8 mouse cellular contexts compared by ENCODE assay signal in the genomic region with DNA sequence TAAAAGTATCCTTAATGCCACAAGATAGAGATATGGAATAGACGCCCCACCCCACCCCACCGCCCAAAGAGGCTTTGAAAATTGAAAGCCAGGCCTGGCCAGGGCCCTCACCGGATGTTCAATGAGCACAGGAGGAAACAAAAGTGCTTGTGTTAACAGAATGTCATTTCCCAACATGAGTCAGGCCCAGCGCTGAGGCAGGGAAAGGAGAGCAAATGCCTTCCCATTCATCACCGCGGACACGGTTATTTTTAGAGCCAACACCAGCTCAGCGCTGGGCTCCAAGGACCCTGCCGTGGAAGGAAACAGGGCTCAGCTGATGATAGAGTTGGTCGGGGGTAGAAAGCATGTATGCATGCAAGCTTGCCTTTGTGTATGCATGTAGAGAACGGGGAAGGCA. TPM values are rescaled to one million over a fixed set of nuclear protein-coding genes. Genes with fewer than 3 reads are reported as not detected.
A peak's percentile ranks its signal among the peaks of the same experiment; 100 is the strongest.
DNase-seq lines count a peak whose midpoint lies in the region; ATAC-seq and TF ChIP-seq lines count a peak whose summit lies in the region.

No protein-coding gene starts in this region.

- 31% methylated on average over 11 of the region's 11 CpGs for WGBS in midbrain, postnatal 0 days
- 56% methylated on average over 11 of the region's 11 CpGs for WGBS in midbrain, embryonic 13.5 days
- whole genome bisulfite sequencing in heart, embryonic 15.5 days, result 6% methylated on average over 11 of the region's 11 CpGs
- 41% methylated on average over 11 of the region's 11 CpGs for WGBS in kidney, embryonic 15.5 days
- 69% methylated on average over 11 of the region's 11 CpGs for whole genome bisulfite sequencing in midbrain, embryonic 11.5 days
- 76% methylated on average over 11 of the region's 11 CpGs for WGBS in forebrain, embryonic 11.5 days

- H3K4me2 ChIP-seq in midbrain, postnatal 0 days (ENCODE audit: low read depth, low read length, poor library complexity, severe bottlenecking), result no peak overlapping the region
- no peak overlapping the region for H3K4me2 ChIP-seq in midbrain, embryonic 13.5 days (replicated peaks)
- 0 out of 2 replicates have a peak overlapping the region, but pooled peaks have one; percentile 8 for H3K4me2 ChIP-seq in heart, embryonic 15.5 days
- H3K4me2 ChIP-seq in kidney, embryonic 15.5 days, result no peak overlapping the region
- no peak overlapping the region for H3K4me2 ChIP-seq in midbrain, embryonic 11.5 days
- H3K4me2 ChIP-seq in forebrain, embryonic 11.5 days (ENCODE audit: low read depth, low read length, severe bottlenecking), result no peak overlapping the region

- no peak overlapping the region for H3K27ac ChIP-seq in midbrain, postnatal 0 days (ENCODE audit: low read depth, low read length)
- no peak overlapping the region for H3K27ac ChIP-seq in midbrain, embryonic 13.5 days
- H3K27ac ChIP-seq in heart, embryonic 15.5 days, result peak overlapping the region; percentile 94
- peak overlapping the region; percentile 67 for H3K27ac ChIP-seq in kidney, embryonic 15.5 days
- H3K27ac ChIP-seq in midbrain, embryonic 11.5 days (ENCODE audit: low read depth, low read length), result no peak overlapping the region
- H3K27ac ChIP-seq in forebrain, embryonic 11.5 days (ENCODE audit: low read depth, low read length), result no peak overlapping the region

- H3K9ac ChIP-seq in midbrain, postnatal 0 days (replicated peaks; ENCODE audit: low read length, poor library complexity, severe bottlenecking), result no peak overlapping the region
- H3K9ac ChIP-seq in midbrain, embryonic 13.5 days (replicated peaks), result no peak overlapping the region
- H3K9ac ChIP-seq in heart, embryonic 15.5 days, result 0 out of 2 replicates have a peak overlapping the region, but pooled peaks have one; percentile 20
- no peak overlapping the region for H3K9ac ChIP-seq in kidney, embryonic 15.5 days
- H3K9ac ChIP-seq in midbrain, embryonic 11.5 days (ENCODE audit: low read length), result no peak overlapping the region
- no peak overlapping the region for H3K9ac ChIP-seq in forebrain, embryonic 11.5 days (ENCODE audit: low read length)

- no peaks in the 10 kb centered on the region for H3K4me1 ChIP-seq in midbrain, postnatal 0 days (ENCODE audit: insufficient read depth, low read length)
- H3K4me1 ChIP-seq in midbrain, embryonic 13.5 days (replicated peaks), result peaks cover 6% of the 10 kb centered on the region; the same call in 1 of the 2 replicates
- H3K4me1 ChIP-seq in heart, embryonic 15.5 days (replicated peaks), result peaks cover 60% of the 10 kb centered on the region
- peaks cover 40% of the 10 kb centered on the region for H3K4me1 ChIP-seq in kidney, embryonic 15.5 days
- no peaks in the 10 kb centered on the region for H3K4me1 ChIP-seq in midbrain, embryonic 11.5 days (ENCODE audit: control insufficient read depth, insufficient read depth, low read length)
- H3K4me1 ChIP-seq in forebrain, embryonic 11.5 days (replicated peaks; ENCODE audit: control insufficient read depth, insufficient read depth, low read length), result no peaks in the 10 kb centered on the region

- TF ChIP-seq CTCF in midbrain, postnatal 0 days (IDR thresholded peaks at IDR 0.05), result no peak

- no peak overlapping the region for H3K4me3 ChIP-seq in midbrain, postnatal 0 days (ENCODE audit: low read depth, low read length)
- no peak overlapping the region for H3K4me3 ChIP-seq in midbrain, embryonic 13.5 days (replicated peaks)
- no peak overlapping the region for H3K4me3 ChIP-seq in heart, embryonic 15.5 days
- H3K4me3 ChIP-seq in kidney, embryonic 15.5 days (replicated peaks), result no peak overlapping the region
- H3K4me3 ChIP-seq in midbrain, embryonic 11.5 days (ENCODE audit: low read depth, low read length), result no peak overlapping the region
- no peak overlapping the region for H3K4me3 ChIP-seq in forebrain, embryonic 11.5 days (ENCODE audit: low read depth, low read length)

- H3K36me3 ChIP-seq in midbrain, postnatal 0 days (ENCODE audit: insufficient read depth, low read length), result no peaks in the 10 kb centered on the region
- H3K36me3 ChIP-seq in midbrain, embryonic 13.5 days, result no peaks in the 10 kb centered on the region
- no peaks in the 10 kb centered on the region for H3K36me3 ChIP-seq in heart, embryonic 15.5 days
- H3K36me3 ChIP-seq in kidney, embryonic 15.5 days, result no peaks in the 10 kb centered on the region
- no peaks in the 10 kb centered on the region for H3K36me3 ChIP-seq in midbrain, embryonic 11.5 days (ENCODE audit: control insufficient read depth, insufficient read depth, low read length)
- no peaks in the 10 kb centered on the region for H3K36me3 ChIP-seq in forebrain, embryonic 11.5 days (ENCODE audit: control insufficient read depth, insufficient read depth, low read length)

- no peaks in the 10 kb centered on the region for H3K27me3 ChIP-seq in midbrain, postnatal 0 days (ENCODE audit: insufficient read depth, low read length)
- H3K27me3 ChIP-seq in midbrain, embryonic 13.5 days, result no peaks in the 10 kb centered on the region
- no peaks in the 10 kb centered on the region for H3K27me3 ChIP-seq in heart, embryonic 15.5 days
- no peaks in the 10 kb centered on the region for H3K27me3 ChIP-seq in kidney, embryonic 15.5 days
- no peaks in the 10 kb centered on the region for H3K27me3 ChIP-seq in midbrain, embryonic 11.5 days (ENCODE audit: control insufficient read depth, insufficient read depth, low read length)
- H3K27me3 ChIP-seq in forebrain, embryonic 11.5 days (ENCODE audit: control insufficient read depth, insufficient read depth, low read length), result no peaks in the 10 kb centered on the region

- peak; percentile 49 for DNase-seq in midbrain, postnatal 0 days (ENCODE audit: low spot score)
- DNase-seq in adrenal gland, postnatal 4 days (ENCODE audit: low spot score in 2 of 2), result peak; percentile 14 to 41
- DNase-seq in midbrain, embryonic 11.5 days (ENCODE audit: low spot score, missing footprints), result no peak
- DNase-seq in forebrain, embryonic 11.5 days (ENCODE audit: low spot score), result no peak

- no peaks in the 10 kb centered on the region for H3K9me3 ChIP-seq in midbrain, postnatal 0 days (ENCODE audit: low read length)
- no peaks in the 10 kb centered on the region for H3K9me3 ChIP-seq in midbrain, embryonic 13.5 days
- H3K9me3 ChIP-seq in heart, embryonic 15.5 days (replicated peaks), result no peaks in the 10 kb centered on the region
- H3K9me3 ChIP-seq in kidney, embryonic 15.5 days (replicated peaks), result no peaks in the 10 kb centered on the region
- no peaks in the 10 kb centered on the region for H3K9me3 ChIP-seq in midbrain, embryonic 11.5 days (ENCODE audit: control insufficient read depth, low read length)
- H3K9me3 ChIP-seq in forebrain, embryonic 11.5 days (ENCODE audit: control insufficient read depth, low read length), result no peaks in the 10 kb centered on the region

- no peak for ATAC-seq in midbrain, postnatal 0 days (ENCODE audit: low FRiP score)
- no peak for ATAC-seq in midbrain, embryonic 13.5 days
- peak; percentile 27; the same call in 1 of the 2 replicates for ATAC-seq in heart, embryonic 15.5 days (replicated peaks; ENCODE audit: insufficient number of reproducible peaks, insufficient read depth, low FRiP score, low read depth)
- ATAC-seq in kidney, embryonic 15.5 days (replicated peaks; ENCODE audit: low FRiP score), result no peak
- peak; percentile 45; the same call in 1 of the 2 replicates for ATAC-seq in megakaryocyte, adult 5-6 weeks (ENCODE audit: poor library complexity, severe bottlenecking)
- no peak for ATAC-seq in midbrain, embryonic 11.5 days (ENCODE audit: low FRiP score)
- no peak for ATAC-seq in forebrain, embryonic 11.5 days (replicated peaks; ENCODE audit: low FRiP score)

RNA-seq across cellular contexts. Expression of a gene that starts 40.4 kb away (rescaled TPM):
- 25.6 and 38.2 TPM in 2 replicates for total RNA-seq in midbrain, postnatal 0 days (2014; rRNA removed)
- polyA plus RNA-seq in midbrain, postnatal 0 days (2015; fragmentation: Nextera tagmentation; extraction: Ambion mirVana), result 11.5 and 12.4 TPM in 2 replicates
- polyA plus RNA-seq in midbrain, embryonic 13.5 days (2015; fragmentation: Nextera tagmentation; extraction: Ambion mirVana), result 7.1 and 7.9 TPM in 2 replicates
- total RNA-seq in adrenal gland, postnatal 4 days (2021), result 10 to 100 TPM; 37.7 to 41.4 TPM
- 35.9 and 36.3 TPM in 2 replicates for polyA plus RNA-seq in heart, embryonic 15.5 days (2015; fragmentation: Nextera tagmentation; extraction: Ambion mirVana)
- 17.0 and 17.3 TPM in 2 replicates for polyA plus RNA-seq in kidney, embryonic 15.5 days (2015; fragmentation: Nextera tagmentation; extraction: Ambion mirVana)
- 12.5 and 12.8 TPM in 2 replicates for total RNA-seq in megakaryocyte, adult 5-6 weeks (2015)
- total RNA-seq in megakaryocyte, adult 5-6 weeks (2017), result 7.0 and 9.1 TPM in 2 replicates
- polyA plus RNA-seq in midbrain, embryonic 11.5 days (2014; fragmentation: Nextera tagmentation; extraction: Ambion mirVana), result 14.1 and 14.3 TPM in 2 replicates
- 15.2 and 15.9 TPM in 2 replicates for polyA plus RNA-seq in forebrain, embryonic 11.5 days (2014; fragmentation: Nextera tagmentation; extraction: Ambion mirVana)

Comparison
In these comparisons a context has a peak if more than half of its experiments do, and no peak if none do; other contexts are left out.
1. DNase-seq: peak in midbrain, postnatal 0 days (single experiment) and adrenal gland, postnatal 4 days (2 of 2); none in midbrain, embryonic 11.5 days (single experiment) and forebrain, embryonic 11.5 days (single experiment).
2. ATAC-seq: peak in heart, embryonic 15.5 days (single experiment) and megakaryocyte, adult 5-6 weeks (single experiment); none in midbrain, postnatal 0 days (single experiment), midbrain, embryonic 13.5 days (single experiment), kidney, embryonic 15.5 days (single experiment), midbrain, embryonic 11.5 days (single experiment) and forebrain, embryonic 11.5 days (single experiment).
3. H3K27ac ChIP-seq: peak in heart, embryonic 15.5 days (single experiment) and kidney, embryonic 15.5 days (single experiment); none in midbrain, postnatal 0 days (single experiment), midbrain, embryonic 13.5 days (single experiment), midbrain, embryonic 11.5 days (single experiment) and forebrain, embryonic 11.5 days (single experiment).